Mouse (Mus musculus): ENCODE results near the gene Ddr1. TPM values are rescaled to one million over a fixed set of nuclear protein-coding genes. Genes with fewer than 3 reads are reported as not detected.
A peak's percentile ranks its signal among the peaks of the same experiment; 100 is the strongest.

The Ddr1 gene
- polyA plus RNA-seq, 1 experiment from 2014 or later, result 52.0 TPM

DNA sequence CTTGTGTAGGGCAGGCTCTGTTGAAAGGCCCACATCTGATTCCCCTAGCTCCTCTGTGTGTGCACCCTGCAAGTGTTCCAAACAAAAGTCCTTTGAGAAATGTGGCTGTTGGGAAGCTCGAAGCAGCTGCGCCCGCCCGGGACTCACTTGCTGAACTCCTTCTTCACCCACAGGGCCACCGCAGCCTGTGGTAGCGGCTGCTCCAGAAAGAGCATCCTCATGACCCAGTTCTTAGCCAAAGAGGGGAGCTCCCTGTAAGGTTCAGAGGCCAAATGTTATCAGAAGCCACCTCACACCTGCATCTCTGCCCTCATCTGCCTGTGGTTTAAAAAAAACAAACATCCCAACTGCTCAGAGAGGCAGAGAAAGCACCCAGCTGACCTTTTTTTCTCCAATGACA is 32.6 kb downstream of the Ddr1 start:
- Histone ChIP-seq H3K9me3 (ENCODE audit: control insufficient read depth, low read length) (no peaks in the 10 kb centered on the region), H3K4me1 (ENCODE audit: control insufficient read depth, insufficient read depth, low read length) (peaks cover 3% of the 10 kb centered on the region; the same call in 1 of the 2 replicates), H3K36me3 (ENCODE audit: control insufficient read depth, insufficient read depth, low read length) (peaks cover 7% of the 10 kb centered on the region; the same call in 1 of the 2 replicates), H3K4me3 (ENCODE audit: low read length) (no peak overlapping the region), H3K4me2 (replicated peaks; ENCODE audit: low read depth, low read length) (no peak overlapping the region), H3K27me3 (ENCODE audit: control insufficient read depth, insufficient read depth, low read length) (no peaks in the 10 kb centered on the region), H3K27ac (ENCODE audit: low read depth, low read length) (no peak overlapping the region), H3K9ac (ENCODE audit: low read depth, low read length) (no peak overlapping the region)
- 93% methylated on average over 6 of the region's 6 CpGs for WGBS
- no peak for ATAC-seq (ENCODE audit: low FRiP score, low TSS enrichment)

DNA sequence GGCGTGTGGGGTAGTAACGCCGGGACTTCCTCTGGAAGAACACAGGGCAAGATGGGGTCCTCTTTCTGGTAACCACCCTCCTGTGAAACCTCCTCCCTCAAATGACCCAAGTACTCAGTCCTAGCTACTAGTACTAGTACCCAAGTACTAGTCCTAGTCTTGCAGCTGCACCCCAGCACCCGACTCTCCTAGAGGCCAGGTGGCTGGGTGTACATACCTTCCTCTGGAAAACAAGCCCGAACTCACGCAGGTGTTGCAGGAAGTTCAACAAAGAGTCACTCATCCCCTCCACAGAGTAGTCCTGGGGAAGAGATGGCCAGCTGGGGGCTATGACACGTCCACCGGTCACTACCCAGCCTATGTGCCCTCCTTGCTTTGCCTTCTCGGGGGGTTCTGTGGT is 34.7 kb downstream of the Ddr1 start:
- no peak overlapping the region for H3K27ac ChIP-seq (ENCODE audit: low read depth, low read length)
- no peaks in the 10 kb centered on the region for H3K27me3 ChIP-seq (ENCODE audit: control insufficient read depth, insufficient read depth, low read length)
- no peaks in the 10 kb centered on the region for H3K9me3 ChIP-seq (ENCODE audit: control insufficient read depth, low read length)
- H3K36me3 ChIP-seq (ENCODE audit: control insufficient read depth, insufficient read depth, low read length), result peaks cover 7% of the 10 kb centered on the region; the same call in 1 of the 2 replicates
- H3K9ac ChIP-seq (ENCODE audit: low read depth, low read length), result no peak overlapping the region
- H3K4me2 ChIP-seq (replicated peaks; ENCODE audit: low read depth, low read length), result no peak overlapping the region
- peaks cover 11% of the 10 kb centered on the region; the same call in 1 of the 2 replicates for H3K4me1 ChIP-seq (ENCODE audit: control insufficient read depth, insufficient read depth, low read length)
- 86% methylated on average over 9 of the region's 9 CpGs for WGBS
- no peak overlapping the region for H3K4me3 ChIP-seq (ENCODE audit: low read length)
- ATAC-seq (ENCODE audit: low FRiP score, low TSS enrichment), result no peak

GRCm38 (mm10) chr17:35667334-35668065 is 36.9 kb downstream of the Ddr1 start, which contains the start of gene Vars2:
Gene Vars2 (minus strand): TSS chr17:35667592.
- WGBS, result under 1% methylated on average over 61 of the region's 61 CpGs

GRCm38 (mm10) chr17:35666851-35667256 is 37.6 kb downstream of the Ddr1 start:
- H3K4me2 ChIP-seq (replicated peaks; ENCODE audit: low read depth, low read length), result peak overlapping the region; percentile 88
- H3K27me3 ChIP-seq (ENCODE audit: control insufficient read depth, insufficient read depth, low read length), result no peaks in the 10 kb centered on the region
- WGBS, result 8% methylated on average over 13 of the region's 13 CpGs
- peak overlapping the region; percentile 59 for H3K4me3 ChIP-seq (ENCODE audit: low read length)
- peak overlapping the region; percentile 84 for H3K27ac ChIP-seq (ENCODE audit: low read depth, low read length)
- peak; percentile 56; the same call in 1 of the 2 replicates for ATAC-seq (ENCODE audit: low FRiP score, low TSS enrichment)
- H3K9ac ChIP-seq (ENCODE audit: low read depth, low read length), result peak overlapping the region; percentile 74
- H3K36me3 ChIP-seq (ENCODE audit: control insufficient read depth, insufficient read depth, low read length), result peaks cover 24% of the 10 kb centered on the region
- peaks cover 8% of the 10 kb centered on the region; the same call in 1 of the 2 replicates for H3K4me1 ChIP-seq (ENCODE audit: control insufficient read depth, insufficient read depth, low read length)
- no peaks in the 10 kb centered on the region for H3K9me3 ChIP-seq (ENCODE audit: control insufficient read depth, low read length)

More at GRCm38 (mm10) chr17:35667334-35668065, 36.9 kb downstream of the Ddr1 start, which contains the start of gene Vars2:
- peak within 1 kb of the TSS; percentile 84 for H3K27ac ChIP-seq (ENCODE audit: low read depth, low read length)
- ATAC-seq (ENCODE audit: low FRiP score, low TSS enrichment), result peak; percentile 88
- no peaks in the 10 kb centered on the region for H3K27me3 ChIP-seq (ENCODE audit: control insufficient read depth, insufficient read depth, low read length)
- H3K4me3 ChIP-seq (ENCODE audit: low read length), result peak within 1 kb of the TSS; percentile 59
- no peaks in the 10 kb centered on the region for H3K9me3 ChIP-seq (ENCODE audit: control insufficient read depth, low read length)
- H3K36me3 ChIP-seq (ENCODE audit: control insufficient read depth, insufficient read depth, low read length), result peaks cover 21% of the 10 kb centered on the region
- H3K4me2 ChIP-seq (replicated peaks; ENCODE audit: low read depth, low read length), result peak within 1 kb of the TSS; percentile 88
- H3K9ac ChIP-seq (ENCODE audit: low read depth, low read length), result peak within 1 kb of the TSS; percentile 74
- H3K4me1 ChIP-seq (ENCODE audit: control insufficient read depth, insufficient read depth, low read length), result peaks cover 8% of the 10 kb centered on the region; the same call in 1 of the 2 replicates

DNA sequence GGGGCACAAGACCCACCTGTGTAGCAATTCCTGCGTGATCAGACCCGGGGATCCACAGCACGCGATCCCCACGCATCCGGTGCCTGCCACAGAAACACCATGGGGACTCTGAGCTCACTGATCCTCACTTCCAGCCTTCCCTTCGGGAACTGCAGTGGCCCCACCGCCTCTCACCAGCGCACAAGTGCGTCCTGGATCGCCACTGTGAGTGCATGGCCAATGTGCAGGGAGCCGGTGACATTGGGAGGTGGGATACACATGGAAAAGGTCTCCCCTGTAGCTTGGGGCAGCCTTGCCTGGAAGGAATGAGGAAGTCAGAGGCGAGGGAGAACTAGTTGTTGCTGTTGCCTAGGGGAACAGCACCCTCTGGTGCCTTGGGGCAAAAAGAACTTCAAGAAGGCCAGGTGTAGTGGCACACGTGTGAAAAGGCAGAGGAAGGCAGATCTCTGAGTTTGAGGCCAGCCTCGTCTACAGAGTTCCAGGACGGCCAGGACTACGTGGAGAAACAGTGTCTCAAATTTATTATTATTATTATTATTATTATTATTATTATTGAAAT is 38.4 kb downstream of the Ddr1 start:
- 81% methylated on average over 17 of the region's 17 CpGs for WGBS
- no peak overlapping the region for H3K4me3 ChIP-seq (ENCODE audit: low read length)
- no peak overlapping the region for H3K27ac ChIP-seq (ENCODE audit: low read depth, low read length)
- no peak overlapping the region; the same call in 1 of the 2 replicates for H3K4me2 ChIP-seq (replicated peaks; ENCODE audit: low read depth, low read length)
- peaks cover 29% of the 10 kb centered on the region for H3K36me3 ChIP-seq (ENCODE audit: control insufficient read depth, insufficient read depth, low read length)
- H3K27me3 ChIP-seq (ENCODE audit: control insufficient read depth, insufficient read depth, low read length), result no peaks in the 10 kb centered on the region
- no peak for ATAC-seq (ENCODE audit: low FRiP score, low TSS enrichment)
- no peak overlapping the region; the same call in 1 of the 2 replicates for H3K9ac ChIP-seq (ENCODE audit: low read depth, low read length)
- peaks cover 8% of the 10 kb centered on the region; the same call in 1 of the 2 replicates for H3K4me1 ChIP-seq (ENCODE audit: control insufficient read depth, insufficient read depth, low read length)
- no peaks in the 10 kb centered on the region for H3K9me3 ChIP-seq (ENCODE audit: control insufficient read depth, low read length)

- Histone ChIP-seq H3K36me3 (ENCODE audit: control insufficient read depth, insufficient read depth, low read length) (peaks cover 32% of the 10 kb centered on the region), H3K4me3 (ENCODE audit: low read length) (no peak overlapping the region), H3K4me2 (replicated peaks; ENCODE audit: low read depth, low read length) (no peak overlapping the region), H3K4me1 (ENCODE audit: control insufficient read depth, insufficient read depth, low read length) (0 out of 2 replicates have a peak, but pooled peaks cover 10% of the 10 kb centered on the region), H3K9me3 (ENCODE audit: control insufficient read depth, low read length) (no peaks in the 10 kb centered on the region), H3K27me3 (ENCODE audit: control insufficient read depth, insufficient read depth, low read length) (no peaks in the 10 kb centered on the region), H3K27ac (ENCODE audit: low read depth, low read length) (peak overlapping the region; percentile 17; the same call in 1 of the 2 replicates), H3K9ac (ENCODE audit: low read depth, low read length) (no peak overlapping the region)
- no peak for ATAC-seq (ENCODE audit: low FRiP score, low TSS enrichment)
- WGBS, result 80% methylated on average over 2 of the region's 2 CpGs
Observed at GRCm38 (mm10) chr17:35653086-35653485, 51.3 kb downstream of the Ddr1 start.

GRCm38 (mm10) chr17:35649429-35649828 is 55.0 kb downstream of the Ddr1 start:
- Histone ChIP-seq H3K27me3 (ENCODE audit: control insufficient read depth, insufficient read depth, low read length) (no peaks in the 10 kb centered on the region), H3K9me3 (ENCODE audit: control insufficient read depth, low read length) (no peaks in the 10 kb centered on the region), H3K4me1 (ENCODE audit: control insufficient read depth, insufficient read depth, low read length) (0 out of 2 replicates have a peak, but pooled peaks cover 10% of the 10 kb centered on the region), H3K27ac (ENCODE audit: low read depth, low read length) (peak overlapping the region; percentile 69; the same call in 1 of the 2 replicates), H3K36me3 (ENCODE audit: control insufficient read depth, insufficient read depth, low read length) (no peaks in the 10 kb centered on the region), H3K4me3 (ENCODE audit: low read length) (no peak overlapping the region), H3K4me2 (replicated peaks; ENCODE audit: low read depth, low read length) (no peak overlapping the region), H3K9ac (ENCODE audit: low read depth, low read length) (no peak overlapping the region)
- ATAC-seq (ENCODE audit: low FRiP score, low TSS enrichment), result no peak; the same call in 1 of the 2 replicates
- 67% methylated on average over 2 of the region's 2 CpGs for WGBS

DNA sequence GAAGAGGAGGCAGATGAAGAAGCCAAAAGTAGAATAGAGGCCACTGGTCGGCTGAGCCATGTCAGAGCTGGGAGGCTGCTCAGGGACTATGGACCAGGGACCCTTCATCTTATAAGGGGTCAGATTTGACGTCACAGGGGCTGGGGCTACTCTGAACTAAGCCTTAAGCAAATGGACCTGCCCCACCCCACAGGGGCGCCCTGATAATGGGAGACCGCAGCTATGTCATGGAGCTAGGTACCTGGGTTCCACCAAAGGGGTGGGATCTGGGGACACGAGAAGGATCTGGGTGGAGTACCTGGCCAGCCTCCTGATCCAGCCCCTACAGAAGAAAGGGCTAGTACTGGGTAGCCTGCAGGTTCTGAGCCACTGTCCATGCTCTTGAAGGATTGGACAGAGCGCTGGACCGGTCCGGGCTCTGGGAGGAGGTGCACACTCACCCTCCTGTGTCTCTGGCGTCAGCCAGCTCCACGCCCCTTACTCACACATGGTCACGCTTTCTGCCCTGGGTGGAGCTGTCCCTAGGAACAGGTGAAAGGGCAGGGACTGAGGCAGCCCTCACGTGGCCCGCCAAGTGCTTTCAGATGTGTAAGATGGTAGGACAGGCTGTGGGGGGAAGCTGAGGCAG is 60.7 kb downstream of the Ddr1 start, which contains the start of gene Mucl3:
Gene Mucl3 (minus strand): TSS at position 87 of the 628 bp plus-strand sequence.
- Histone ChIP-seq H3K9me3 (ENCODE audit: control insufficient read depth, low read length) (no peaks in the 10 kb centered on the region), H3K4me3 (ENCODE audit: low read length) (no peak within 1 kb of the TSS), H3K27me3 (ENCODE audit: control insufficient read depth, insufficient read depth, low read length) (no peaks in the 10 kb centered on the region), H3K9ac (ENCODE audit: low read depth, low read length) (no peak within 1 kb of the TSS), H3K4me2 (replicated peaks; ENCODE audit: low read depth, low read length) (no peak within 1 kb of the TSS), H3K36me3 (ENCODE audit: control insufficient read depth, insufficient read depth, low read length) (no peaks in the 10 kb centered on the region), H3K27ac (ENCODE audit: low read depth, low read length) (no peak within 1 kb of the TSS), H3K4me1 (ENCODE audit: control insufficient read depth, insufficient read depth, low read length) (no peaks in the 10 kb centered on the region)
- ATAC-seq (ENCODE audit: low FRiP score, low TSS enrichment), result 0 out of 2 replicates have a peak, but pooled peaks have one; percentile 55
- 67% methylated on average over 13 of the region's 13 CpGs for WGBS

Data from kidney, embryonic 14.5 days (tissue).